Mouse (Mus musculus) ovary, postnatal 14 days (tissue): Measurements from ENCODE around the gene Ppm1h.

Source experiments
- DNase-seq: peaks from one replicate; pipeline ENCODE4 v3.0.0; 2022; ENCODE audit warnings: low spot score

The Ppm1h gene

DNA sequence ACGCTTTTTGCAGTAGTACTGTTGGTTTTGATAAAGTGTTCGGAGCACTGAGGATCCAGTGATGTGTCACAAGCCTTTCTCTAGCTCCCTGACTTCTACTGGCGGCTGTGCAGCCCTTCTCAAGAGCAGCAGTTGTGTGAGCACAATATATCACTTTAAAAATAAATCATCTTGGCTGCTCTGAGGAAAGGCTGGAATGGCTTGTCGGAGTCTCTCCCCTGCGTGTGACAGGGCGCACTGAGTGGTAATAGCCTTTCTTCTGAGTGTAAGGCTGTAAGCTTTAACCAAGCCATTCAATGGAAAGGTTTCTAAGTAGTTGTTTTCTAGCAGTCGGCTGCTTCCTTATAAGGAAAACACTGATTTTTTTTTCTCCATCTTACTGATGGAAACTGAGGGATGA lies 91.8 kb downstream of the Ppm1h start:
- no peak for DNase-seq

- no peak for DNase-seq
These were observed 92.4 kb downstream of the Ppm1h start for GRCm38 (mm10) chr10:122770987-122771386.

DNA sequence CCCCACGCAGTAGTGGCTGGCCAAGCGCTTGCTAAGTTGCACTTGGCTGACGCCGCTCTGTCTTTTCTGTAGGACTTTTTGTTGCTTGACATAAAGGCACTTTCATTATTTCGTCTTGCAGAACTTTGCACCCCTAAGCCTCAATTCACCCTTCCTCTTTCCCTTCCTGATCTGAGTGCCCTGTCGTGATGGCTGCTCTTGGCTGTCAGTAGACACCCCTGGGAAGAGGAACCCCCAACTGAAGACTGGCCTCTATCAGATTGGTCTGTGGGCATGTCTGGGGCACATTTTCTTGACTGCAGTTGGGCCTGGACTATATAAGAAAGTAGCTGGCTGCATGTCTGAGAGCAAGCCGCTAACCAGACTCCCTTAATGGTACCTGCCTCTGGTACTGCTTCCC lies 95.6 kb downstream of the Ppm1h start:
- no peak for DNase-seq

DNA sequence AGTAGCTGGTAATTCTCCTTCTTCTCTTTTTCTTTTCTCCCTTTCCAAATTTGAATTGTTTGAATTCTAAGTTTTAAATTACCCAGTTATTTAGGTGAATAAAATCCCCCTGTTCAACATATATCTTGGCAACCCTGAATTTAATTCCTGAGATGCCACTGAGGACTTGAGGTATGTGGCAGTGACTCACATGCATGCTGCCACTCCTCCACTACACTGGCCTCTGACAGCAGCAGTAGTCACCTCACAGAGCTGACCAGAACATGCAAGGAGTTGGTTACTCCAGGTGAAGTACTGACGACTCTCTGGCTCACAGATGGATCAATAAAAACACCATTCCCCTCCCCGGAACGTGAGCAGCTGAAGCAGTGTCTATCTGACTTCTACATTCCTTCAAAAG lies 98.9 kb downstream of the Ppm1h start:
- no peak for DNase-seq

- no peak for DNase-seq
These were observed 99.5 kb downstream of the Ppm1h start for GRCm38 (mm10) chr10:122777939-122778655.

- DNase-seq: no peak
These were observed 100.8 kb downstream of the Ppm1h start for GRCm38 (mm10) chr10:122779351-122779750.

- peak; percentile 34 for DNase-seq
These were observed 104.2 kb downstream of the Ppm1h start for GRCm38 (mm10) chr10:122782755-122783154.

DNA sequence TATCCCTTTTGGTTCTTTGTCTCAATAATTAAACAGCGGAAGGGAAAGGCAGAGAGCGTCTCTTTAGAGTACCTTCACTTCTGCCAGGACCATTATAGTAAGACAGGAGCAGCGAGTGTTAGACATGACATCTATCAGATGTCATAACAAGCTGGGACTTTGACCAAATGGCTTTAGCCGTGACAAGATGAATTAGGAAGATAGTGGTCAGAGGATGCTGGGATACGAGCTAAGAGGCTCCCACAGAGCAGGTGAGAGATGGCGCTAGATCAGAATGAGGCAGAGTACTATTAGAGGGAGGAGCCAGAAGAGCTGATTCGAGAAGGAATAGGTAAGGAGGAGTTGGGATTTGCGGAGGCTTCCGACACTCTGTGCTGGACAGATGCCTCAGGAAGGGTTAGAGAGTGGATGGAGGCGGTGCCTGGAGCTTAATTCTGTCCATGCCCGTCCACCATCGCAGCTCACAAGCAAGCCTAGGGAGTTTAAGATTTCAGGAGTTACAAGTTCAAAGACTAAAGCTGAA lies 111.1 kb downstream of the Ppm1h start:
- no peak for DNase-seq

- DNase-seq: no peak
These were observed 113.7 kb downstream of the Ppm1h start for GRCm38 (mm10) chr10:122792021-122792966.

- DNase-seq: no peak
These were observed 114.6 kb downstream of the Ppm1h start for GRCm38 (mm10) chr10:122793193-122793592.

DNA sequence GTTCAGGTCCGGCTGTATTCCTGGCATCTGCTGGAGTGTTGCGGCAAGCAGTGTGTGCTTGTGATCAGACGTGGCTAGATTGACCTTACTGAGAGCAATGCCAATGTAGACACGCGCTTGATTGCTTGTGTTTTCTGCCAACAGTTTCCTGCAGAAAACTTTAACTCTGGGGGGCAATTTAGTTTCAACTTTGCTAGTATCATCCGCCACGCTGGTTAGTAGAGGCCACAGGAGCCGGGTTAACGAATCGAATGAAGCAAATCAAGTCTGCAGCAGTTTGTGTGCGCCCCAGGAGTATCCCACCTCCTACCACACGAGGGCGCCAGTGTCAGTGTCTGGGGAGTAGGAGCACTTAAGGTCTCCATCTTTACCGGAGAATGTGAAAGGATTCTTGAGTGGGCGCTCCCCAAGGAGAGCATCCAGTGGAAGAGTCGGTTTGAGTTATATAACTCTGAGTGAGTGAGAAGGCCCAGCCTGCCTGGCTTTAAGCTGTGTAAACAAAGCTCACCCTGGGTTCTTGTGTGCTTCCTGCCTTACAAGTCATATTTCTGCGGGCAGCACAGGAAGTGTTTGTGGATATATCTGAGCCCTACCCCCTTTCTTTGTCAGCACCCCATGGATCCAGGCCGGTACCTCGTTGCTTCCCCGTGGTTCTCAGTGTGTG lies 115.8 kb downstream of the Ppm1h start:
- DNase-seq: peak; percentile 56

DNA sequence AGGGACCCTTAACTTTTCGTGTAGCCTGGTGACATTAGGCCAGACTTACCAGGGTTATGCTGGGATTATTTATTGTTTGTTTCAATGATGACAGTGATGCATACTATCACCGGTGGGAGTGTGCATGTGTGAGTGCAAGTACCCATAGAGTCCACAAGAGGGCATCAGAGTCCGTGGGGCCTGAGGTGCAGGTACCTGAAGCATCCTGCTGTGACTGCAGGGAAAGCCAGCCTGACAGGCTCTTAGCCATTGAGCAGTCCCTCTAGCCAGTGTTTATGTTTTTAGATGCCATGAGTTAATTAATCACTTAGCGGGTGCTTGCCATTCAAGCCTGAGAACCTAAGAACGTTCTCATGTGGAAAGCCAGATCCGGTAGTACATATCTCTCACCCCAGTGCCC lies 119.4 kb downstream of the Ppm1h start:
- DNase-seq: no peak

- no peak for DNase-seq
These were observed 121.6 kb downstream of the Ppm1h start for GRCm38 (mm10) chr10:122800003-122800731.

- DNase-seq: no peak
These were observed 122.2 kb downstream of the Ppm1h start for GRCm38 (mm10) chr10:122800732-122801110.

DNA sequence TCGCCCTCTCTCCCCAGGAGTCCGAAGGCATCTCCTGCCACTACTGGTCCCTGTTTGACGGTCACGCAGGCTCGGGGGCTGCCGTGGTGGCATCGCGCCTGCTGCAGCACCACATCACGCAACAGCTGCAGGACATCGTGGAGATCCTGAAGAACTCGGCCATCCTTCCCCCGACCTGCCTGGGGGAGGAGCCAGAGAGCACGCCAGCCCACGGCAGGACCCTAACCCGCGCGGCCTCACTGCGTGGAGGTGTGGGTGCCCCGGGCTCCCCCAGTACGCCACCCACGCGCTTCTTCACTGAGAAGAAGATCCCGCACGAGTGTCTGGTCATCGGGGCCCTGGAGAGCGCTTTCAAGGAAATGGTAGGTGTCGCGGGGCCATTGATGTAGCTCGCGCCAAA lies 123.7 kb downstream of the Ppm1h start:
- DNase-seq: no peak

DNA sequence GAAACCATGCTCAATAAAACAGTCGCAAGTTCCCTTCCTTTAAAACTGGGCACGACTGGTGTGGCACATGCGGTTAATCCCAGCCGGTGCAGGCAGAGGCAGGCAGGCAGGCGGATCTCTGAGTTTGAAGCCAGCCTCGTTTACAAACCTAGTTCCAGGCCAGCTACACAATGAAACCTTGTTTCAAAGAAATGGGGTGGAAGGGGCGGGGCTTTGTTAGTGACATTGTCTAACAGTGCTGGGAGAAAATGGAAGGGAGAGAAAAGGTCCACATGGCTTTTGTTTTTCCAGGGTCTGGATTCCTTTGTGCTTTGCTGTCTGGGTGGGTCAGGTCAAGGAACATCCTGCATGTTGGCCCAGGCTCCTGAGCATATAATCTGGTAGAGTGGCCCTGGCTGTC lies 124.3 kb downstream of the Ppm1h start:
- DNase-seq: no peak

- peak; percentile 78 for DNase-seq
These were observed 125.3 kb downstream of the Ppm1h start for GRCm38 (mm10) chr10:122803906-122804305.

GRCm38 (mm10) chr10:122805866-122806265 lies 127.3 kb downstream of the Ppm1h start:
- DNase-seq: no peak

GRCm38 (mm10) chr10:122807127-122808105 lies 128.9 kb downstream of the Ppm1h start:
- peak; percentile 73 for DNase-seq

DNA sequence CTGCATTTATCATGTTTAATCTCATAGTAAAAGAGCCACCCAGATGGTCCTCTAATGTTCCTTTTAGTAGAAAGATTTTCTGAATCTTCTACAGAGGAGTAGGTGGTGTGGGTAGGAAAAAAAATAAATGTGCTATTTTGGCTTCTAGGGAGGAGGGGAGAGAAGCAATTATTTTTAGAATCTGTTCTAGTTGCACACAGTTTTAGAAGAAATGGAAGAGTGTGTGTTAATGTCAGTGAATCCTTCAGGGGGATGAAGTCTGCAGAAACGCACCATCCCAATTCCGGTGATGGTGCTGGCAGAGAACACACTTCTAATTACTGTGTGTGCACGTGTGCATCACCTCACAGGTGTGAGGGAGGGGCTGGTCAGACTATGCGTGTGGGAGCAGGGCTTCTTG lies 129.6 kb downstream of the Ppm1h start:
- no peak for DNase-seq

- DNase-seq: no peak
These were observed 131.3 kb downstream of the Ppm1h start for GRCm38 (mm10) chr10:122809851-122810250.
